Mouse (Mus musculus): ENCODE results near the gene Gm47289. TPM values are rescaled to one million over a fixed set of nuclear protein-coding genes. Genes with fewer than 3 reads are reported as not detected.

Gene Gm47289
- polyA plus RNA-seq, 1 experiment from 2014 or later: not detected

- WGBS: 33% methylated on average over 5 of the region's 5 CpGs
- no peaks in the 10 kb centered on the region for H3K4me1 ChIP-seq (ENCODE audit: control insufficient read depth, insufficient read depth, low read length)
Measured at GRCm38 (mm10) chr9:119130692-119131091, 28.3 kb upstream of the Gm47289 start.

GRCm38 (mm10) chr9:119138836-119139235 is 20.1 kb upstream of the Gm47289 start:
- Histone ChIP-seq H3K4me2 (ENCODE audit: low read depth, low read length) (no peak overlapping the region), H3K27ac (ENCODE audit: low read length) (no peak overlapping the region), H3K27me3 (ENCODE audit: control insufficient read depth, insufficient read depth, low read length) (no peaks in the 10 kb centered on the region), H3K36me3 (ENCODE audit: control insufficient read depth, insufficient read depth, low read length) (no peaks in the 10 kb centered on the region), H3K9ac (ENCODE audit: low read length) (no peak overlapping the region), H3K4me1 (ENCODE audit: control insufficient read depth, insufficient read depth, low read length) (no peaks in the 10 kb centered on the region), H3K4me3 (replicated peaks; ENCODE audit: low read length) (no peak overlapping the region), H3K9me3 (replicated peaks; ENCODE audit: control insufficient read depth, low read length) (no peaks in the 10 kb centered on the region)
- ATAC-seq (ENCODE audit: insufficient read depth, low FRiP score): no peak
- WGBS: 59% methylated on average over 2 of the region's 2 CpGs

More at GRCm38 (mm10) chr9:119130692-119131091, 28.3 kb upstream of the Gm47289 start:
- H3K9ac ChIP-seq (ENCODE audit: low read length): no peak overlapping the region
- no peak overlapping the region for H3K27ac ChIP-seq (ENCODE audit: low read length)
- ATAC-seq (ENCODE audit: insufficient read depth, low FRiP score): no peak
- H3K4me3 ChIP-seq (replicated peaks; ENCODE audit: low read length): no peak overlapping the region
- H3K9me3 ChIP-seq (replicated peaks; ENCODE audit: control insufficient read depth, low read length): no peaks in the 10 kb centered on the region
- no peaks in the 10 kb centered on the region for H3K36me3 ChIP-seq (ENCODE audit: control insufficient read depth, insufficient read depth, low read length)
- no peaks in the 10 kb centered on the region for H3K27me3 ChIP-seq (ENCODE audit: control insufficient read depth, insufficient read depth, low read length)
- no peak overlapping the region for H3K4me2 ChIP-seq (ENCODE audit: low read depth, low read length)

- ATAC-seq (ENCODE audit: insufficient read depth, low FRiP score): no peak
- no peaks in the 10 kb centered on the region for H3K4me1 ChIP-seq (ENCODE audit: control insufficient read depth, insufficient read depth, low read length)
- whole genome bisulfite sequencing: 74% methylated on average over 5 of the region's 5 CpGs
- H3K4me3 ChIP-seq (replicated peaks; ENCODE audit: low read length): no peak overlapping the region
- H3K9me3 ChIP-seq (replicated peaks; ENCODE audit: control insufficient read depth, low read length): no peaks in the 10 kb centered on the region
- no peak overlapping the region for H3K4me2 ChIP-seq (ENCODE audit: low read depth, low read length)
- H3K9ac ChIP-seq (ENCODE audit: low read length): no peak overlapping the region
- no peak overlapping the region for H3K27ac ChIP-seq (ENCODE audit: low read length)
- H3K27me3 ChIP-seq (ENCODE audit: control insufficient read depth, insufficient read depth, low read length): no peaks in the 10 kb centered on the region
- no peaks in the 10 kb centered on the region for H3K36me3 ChIP-seq (ENCODE audit: control insufficient read depth, insufficient read depth, low read length)
Measured at GRCm38 (mm10) chr9:119142066-119142465, 16.9 kb upstream of the Gm47289 start.

- H3K9me3 ChIP-seq (replicated peaks; ENCODE audit: control insufficient read depth, low read length): no peaks in the 10 kb centered on the region
- no peak overlapping the region for H3K4me2 ChIP-seq (ENCODE audit: low read depth, low read length)
- H3K27me3 ChIP-seq (ENCODE audit: control insufficient read depth, insufficient read depth, low read length): no peaks in the 10 kb centered on the region
- H3K4me3 ChIP-seq (replicated peaks; ENCODE audit: low read length): no peak overlapping the region
- H3K9ac ChIP-seq (ENCODE audit: low read length): no peak overlapping the region
- no peaks in the 10 kb centered on the region for H3K36me3 ChIP-seq (ENCODE audit: control insufficient read depth, insufficient read depth, low read length)
- no peak for ATAC-seq (ENCODE audit: insufficient read depth, low FRiP score)
- H3K4me1 ChIP-seq (ENCODE audit: control insufficient read depth, insufficient read depth, low read length): no peaks in the 10 kb centered on the region
- H3K27ac ChIP-seq (ENCODE audit: low read length): no peak overlapping the region
- WGBS: 71% methylated on average over 9 of the region's 9 CpGs
Measured at GRCm38 (mm10) chr9:119143372-119143771, 15.6 kb upstream of the Gm47289 start.

GRCm38 (mm10) chr9:119144696-119145095 is 14.3 kb upstream of the Gm47289 start:
- H3K9me3 ChIP-seq (replicated peaks; ENCODE audit: control insufficient read depth, low read length): no peaks in the 10 kb centered on the region
- H3K4me1 ChIP-seq (ENCODE audit: control insufficient read depth, insufficient read depth, low read length): no peaks in the 10 kb centered on the region
- no peaks in the 10 kb centered on the region for H3K27me3 ChIP-seq (ENCODE audit: control insufficient read depth, insufficient read depth, low read length)
- 73% methylated on average over 8 of the region's 8 CpGs for WGBS
- no peak overlapping the region for H3K9ac ChIP-seq (ENCODE audit: low read length)
- ATAC-seq (ENCODE audit: insufficient read depth, low FRiP score): no peak
- H3K36me3 ChIP-seq (ENCODE audit: control insufficient read depth, insufficient read depth, low read length): no peaks in the 10 kb centered on the region
- H3K27ac ChIP-seq (ENCODE audit: low read length): no peak overlapping the region
- no peak overlapping the region for H3K4me3 ChIP-seq (replicated peaks; ENCODE audit: low read length)
- H3K4me2 ChIP-seq (ENCODE audit: low read depth, low read length): no peak overlapping the region

- 59% methylated on average over 10 of the region's 10 CpGs for WGBS
Measured at GRCm38 (mm10) chr9:119145137-119145536, 13.8 kb upstream of the Gm47289 start.

GRCm38 (mm10) chr9:119145638-119146037 is 13.3 kb upstream of the Gm47289 start:
- no peaks in the 10 kb centered on the region for H3K27me3 ChIP-seq (ENCODE audit: control insufficient read depth, insufficient read depth, low read length)
- H3K4me2 ChIP-seq (ENCODE audit: low read depth, low read length): no peak overlapping the region
- no peaks in the 10 kb centered on the region for H3K4me1 ChIP-seq (ENCODE audit: control insufficient read depth, insufficient read depth, low read length)
- WGBS: 58% methylated on average over 6 of the region's 6 CpGs
- no peak overlapping the region for H3K27ac ChIP-seq (ENCODE audit: low read length)
- no peaks in the 10 kb centered on the region for H3K9me3 ChIP-seq (replicated peaks; ENCODE audit: control insufficient read depth, low read length)
- no peak overlapping the region for H3K9ac ChIP-seq (ENCODE audit: low read length)
- no peak overlapping the region for H3K4me3 ChIP-seq (replicated peaks; ENCODE audit: low read length)
- ATAC-seq (ENCODE audit: insufficient read depth, low FRiP score): no peak
- no peaks in the 10 kb centered on the region for H3K36me3 ChIP-seq (ENCODE audit: control insufficient read depth, insufficient read depth, low read length)

More at GRCm38 (mm10) chr9:119145137-119145536, 13.8 kb upstream of the Gm47289 start:
- Histone ChIP-seq H3K4me3 (replicated peaks; ENCODE audit: low read length) (no peak overlapping the region), H3K27ac (ENCODE audit: low read length) (no peak overlapping the region), H3K9ac (ENCODE audit: low read length) (no peak overlapping the region), H3K4me1 (ENCODE audit: control insufficient read depth, insufficient read depth, low read length) (no peaks in the 10 kb centered on the region), H3K9me3 (replicated peaks; ENCODE audit: control insufficient read depth, low read length) (no peaks in the 10 kb centered on the region), H3K27me3 (ENCODE audit: control insufficient read depth, insufficient read depth, low read length) (no peaks in the 10 kb centered on the region), H3K36me3 (ENCODE audit: control insufficient read depth, insufficient read depth, low read length) (no peaks in the 10 kb centered on the region), H3K4me2 (ENCODE audit: low read depth, low read length) (no peak overlapping the region)
- no peak for ATAC-seq (ENCODE audit: insufficient read depth, low FRiP score)

- Histone ChIP-seq H3K9me3 (replicated peaks; ENCODE audit: control insufficient read depth, low read length) (no peaks in the 10 kb centered on the region), H3K4me2 (ENCODE audit: low read depth, low read length) (no peak overlapping the region), H3K36me3 (ENCODE audit: control insufficient read depth, insufficient read depth, low read length) (no peaks in the 10 kb centered on the region), H3K27ac (ENCODE audit: low read length) (no peak overlapping the region), H3K9ac (ENCODE audit: low read length) (no peak overlapping the region), H3K4me1 (ENCODE audit: control insufficient read depth, insufficient read depth, low read length) (no peaks in the 10 kb centered on the region), H3K4me3 (replicated peaks; ENCODE audit: low read length) (no peak overlapping the region), H3K27me3 (ENCODE audit: control insufficient read depth, insufficient read depth, low read length) (no peaks in the 10 kb centered on the region)
- WGBS: 66% methylated on average over 13 of the region's 13 CpGs
- ATAC-seq (ENCODE audit: insufficient read depth, low FRiP score): no peak
Measured at GRCm38 (mm10) chr9:119146098-119146770, 12.7 kb upstream of the Gm47289 start.

GRCm38 (mm10) chr9:119149601-119150000 is 9.4 kb upstream of the Gm47289 start:
- Histone ChIP-seq H3K4me3 (replicated peaks; ENCODE audit: low read length) (no peak overlapping the region), H3K27ac (ENCODE audit: low read length) (no peak overlapping the region)
- no peak for ATAC-seq (ENCODE audit: insufficient read depth, low FRiP score)

More at GRCm38 (mm10) chr9:119149601-119150000, 9.4 kb upstream of the Gm47289 start:
- WGBS: 23% methylated on average over 5 of the region's 5 CpGs
- Histone ChIP-seq H3K9me3 (replicated peaks; ENCODE audit: control insufficient read depth, low read length) (no peaks in the 10 kb centered on the region), H3K4me1 (ENCODE audit: control insufficient read depth, insufficient read depth, low read length) (no peaks in the 10 kb centered on the region), H3K9ac (ENCODE audit: low read length) (no peak overlapping the region), H3K27me3 (ENCODE audit: control insufficient read depth, insufficient read depth, low read length) (no peaks in the 10 kb centered on the region), H3K4me2 (ENCODE audit: low read depth, low read length) (no peak overlapping the region), H3K36me3 (ENCODE audit: control insufficient read depth, insufficient read depth, low read length) (no peaks in the 10 kb centered on the region)

All from stomach, embryonic 16.5 days (tissue).